Mouse (Mus musculus): ENCODE results near the gene Pogz.

DNA sequence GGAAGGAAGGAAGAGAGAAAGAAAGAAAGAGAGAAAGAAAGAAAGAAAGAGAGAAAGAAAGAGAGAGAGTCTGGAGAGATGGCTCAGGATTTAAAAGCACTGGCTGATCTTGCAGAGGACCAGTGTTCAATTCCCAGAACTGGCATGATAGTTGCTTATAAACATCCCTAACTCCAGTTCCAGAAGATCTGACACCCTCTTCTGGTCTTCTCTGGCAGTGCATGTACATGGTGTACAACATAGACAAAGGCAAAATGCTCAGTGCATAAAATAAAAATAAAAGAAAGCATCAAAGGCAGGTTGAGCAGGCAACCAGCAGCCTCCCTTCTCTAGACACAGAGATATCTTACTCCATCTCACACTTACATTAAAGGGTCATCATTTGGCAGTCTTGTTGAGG, 21.8 kb upstream of the Pogz start:
- TF ChIP-seq POLR2A (IDR thresholded peaks at IDR 0.05; ENCODE audit: borderline replicate concordance, insufficient read depth, low read length): no peak
- no peak for TF ChIP-seq CTCF (IDR thresholded peaks at IDR 0.05; ENCODE audit: borderline replicate concordance, insufficient read depth, low read depth, low read length)

Data from cerebellum, adult 2 months (tissue).